Mouse (Mus musculus) CH12.LX (cell line): ENCODE measurements around the gene Cnp. TPM values are rescaled to one million over a fixed set of nuclear protein-coding genes. Genes with fewer than 3 reads are reported as not detected.

Experiments
- DNase-seq: peaks from one replicate; pipeline ENCODE4 v3.0.0-alpha.2; 2013; ENCODE audit errors: extremely low read depth
- H3K27ac ChIP-seq: 2 replicates; pipeline ENCODE4 v1.5.1; 2012; ENCODE audit warnings: low read depth, mild to moderate bottlenecking, control low read depth, moderate library complexity; ENCODE audit not compliant: insufficient read depth
- H3K27me3 ChIP-seq: replicated peaks from 2 replicates; pipeline ENCODE3; 2012; ENCODE audit warnings: inconsistent platforms
- H3K36me3 ChIP-seq, 2 experiments: replicated peaks in 1 of 2; 2 replicates each; pipeline versions ENCODE3 to v1.6.1; 2012; ENCODE audit warnings: inconsistent platforms in 1 of 2, low read length in 1 of 2, mild to moderate bottlenecking in 1 of 2, mixed read lengths in 1 of 2, moderate library complexity in 1 of 2; ENCODE audit not compliant: control insufficient read depth in 1 of 2, insufficient read depth in 1 of 2
- H3K4me1 ChIP-seq, 2 experiments: 2 replicates each; pipeline ENCODE4 v1.6.1; 2012; ENCODE audit warnings: inconsistent platforms in 1 of 2, moderate library complexity in 1 of 2; ENCODE audit not compliant: insufficient read depth in 2 of 2, control insufficient read depth in 1 of 2
- H3K4me2 ChIP-seq: 2 replicates; pipeline ENCODE4 v1.6.1; 2012; ENCODE audit warnings: low read depth, mild to moderate bottlenecking, control low read depth; ENCODE audit not compliant: poor library complexity, insufficient read depth, severe bottlenecking
- H3K4me3 ChIP-seq, 3 experiments: fragments of 150-350 bp in 1 of 3; sonication (generic) in 1 of 3; replicated peaks in 1 of 3; 2 replicates each; pipeline versions ENCODE3 to v1.5.1; 2011 to 2012; ENCODE audit warnings: low read depth in 2 of 3, low read length in 2 of 3, mild to moderate bottlenecking in 2 of 3, moderate library complexity in 2 of 3, control low read depth in 1 of 3, improper control_type of control experiment in 1 of 3, inconsistent platforms in 1 of 3, mixed read lengths in 1 of 3; ENCODE audit not compliant: poor library complexity in 1 of 3
- H3K79me2 ChIP-seq: replicated peaks from 2 replicates; pipeline ENCODE4 v1.6.1; 2012; ENCODE audit warnings: mild to moderate bottlenecking, moderate library complexity; ENCODE audit not compliant: control insufficient read depth, poor library complexity, insufficient read depth, severe bottlenecking; ENCODE audit errors: extremely low read depth
- H3K9ac ChIP-seq: 2 replicates; pipeline ENCODE4 v1.6.1; 2012; ENCODE audit warnings: low read depth, mild to moderate bottlenecking, control low read depth, moderate library complexity; ENCODE audit not compliant: insufficient read depth
- H3K9me3 ChIP-seq: replicated peaks from 2 replicates; pipeline ENCODE3; 2012; ENCODE audit warnings: low read length, inconsistent platforms, mixed read lengths
- CHD1 ChIP-seq: IDR thresholded peaks from 2 replicates; pipeline ENCODE4 v1.6.1; 2012; ENCODE audit warnings: low read depth, low read length, improper control_type of control experiment, inconsistent platforms
- GABPA ChIP-seq: IDR thresholded peaks from 2 replicates; pipeline ENCODE4 v1.6.1; 2012; ENCODE audit warnings: low read depth, low read length, improper control_type of control experiment, inconsistent platforms; ENCODE audit not compliant: insufficient replicate concordance
- HCFC1 ChIP-seq: IDR thresholded peaks from 2 replicates; pipeline ENCODE4 v1.6.1; 2012; ENCODE audit warnings: low read depth, mild to moderate bottlenecking, inconsistent platforms, low read length, improper control_type of control experiment
- IRF4 ChIP-seq: IDR thresholded peaks from 2 replicates; pipeline ENCODE4 v1.6.1; 2014; ENCODE audit warnings: low read depth, mild to moderate bottlenecking, inconsistent platforms, low read length, improper control_type of control experiment
- JUN ChIP-seq: IDR thresholded peaks from 2 replicates; pipeline ENCODE4 v1.6.1; 2011; ENCODE audit warnings: low read depth, mild to moderate bottlenecking, low read length, improper control_type of control experiment, moderate library complexity; ENCODE audit not compliant: insufficient read depth
- KAT2A ChIP-seq: IDR thresholded peaks from 2 replicates; pipeline ENCODE4 v1.6.1; 2012; ENCODE audit warnings: low read length, improper control_type of control experiment, inconsistent platforms; ENCODE audit not compliant: insufficient replicate concordance
- MAFK ChIP-seq: IDR thresholded peaks from 2 replicates; pipeline ENCODE4 v1.6.1; 2011; ENCODE audit warnings: low read length, improper control_type of control experiment; ENCODE audit not compliant: insufficient replicate concordance
- MAX ChIP-seq: IDR thresholded peaks from 2 replicates; pipeline ENCODE4 v1.6.1; 2011; ENCODE audit warnings: low read length, improper control_type of control experiment
- MEF2A ChIP-seq: IDR thresholded peaks from 2 replicates; pipeline ENCODE4 v1.6.1; 2014; ENCODE audit warnings: low read depth, mild to moderate bottlenecking, inconsistent platforms, low read length, improper control_type of control experiment, borderline replicate concordance
- MYC ChIP-seq: IDR thresholded peaks from 2 replicates; pipeline ENCODE4 v1.6.1; 2011; ENCODE audit warnings: low read depth, mild to moderate bottlenecking, improper control_type of control experiment, low read length
- PAX5 ChIP-seq: IDR thresholded peaks from 2 replicates; pipeline ENCODE4 v1.6.1; 2012; ENCODE audit warnings: low read length, inconsistent platforms, mixed read lengths
- POLR2A ChIP-seq: IDR thresholded peaks from 2 replicates; pipeline ENCODE4 v1.6.1; 2011; ENCODE audit warnings: low read depth, mild to moderate bottlenecking, improper control_type of control experiment, low read length
- POLR2AphosphoS2 ChIP-seq: IDR thresholded peaks from 2 replicates; pipeline ENCODE4 v1.6.1; 2011; ENCODE audit warnings: low read depth, low read length, improper control_type of control experiment
- RAD21 ChIP-seq: IDR thresholded peaks from 2 replicates; pipeline ENCODE4 v1.6.1; 2011; ENCODE audit warnings: low read depth, mild to moderate bottlenecking, low read length, improper control_type of control experiment, moderate library complexity
- TBP ChIP-seq: conservative IDR thresholded peaks from 2 replicates; pipeline ENCODE4 v1.6.1; 2011; ENCODE audit warnings: low read depth, low read length, improper control_type of control experiment
- USF1 ChIP-seq: IDR thresholded peaks from 2 replicates; pipeline ENCODE4 v1.6.1; 2014; ENCODE audit warnings: low read depth, mild to moderate bottlenecking, inconsistent platforms, low read length, improper control_type of control experiment
- USF2 ChIP-seq: conservative IDR thresholded peaks from 2 replicates; pipeline ENCODE4 v1.6.1; 2011; ENCODE audit warnings: low read depth, low read length, improper control_type of control experiment
- ZKSCAN1 ChIP-seq: IDR thresholded peaks from 2 replicates; pipeline ENCODE4 v1.6.1; 2012; ENCODE audit warnings: low read depth, inconsistent platforms, low read length, improper control_type of control experiment, borderline replicate concordance
- ZMIZ1 ChIP-seq: IDR thresholded peaks from 2 replicates; pipeline ENCODE4 v1.6.1; 2012; ENCODE audit warnings: low read depth, mild to moderate bottlenecking, inconsistent platforms, low read length, improper control_type of control experiment
- ZNF384 ChIP-seq: IDR thresholded peaks from 2 replicates; pipeline ENCODE4 v1.6.1; 2012; ENCODE audit warnings: low read depth, low read length, improper control_type of control experiment, inconsistent platforms
- dilution Hi-C: fragments of 300-500 bp; cut with MboI; formaldehyde crosslinking; loops from 2 replicates; pipeline ENCODE4 v1.14.3; 2020; ENCODE audit warnings: low sequenced_read_pairs; ENCODE audit not compliant: extremely low pct_unique_long_range_greater_than_20kb, extremely low pct_ligation_motif_present
- in situ Hi-C: fragments of 300-500 bp; cut with MboI; formaldehyde crosslinking; loops from 3 replicates; pipeline ENCODE4 v1.14.3; 2019; ENCODE audit warnings: low sequenced_read_pairs, low pct_ligation_motif_present, low pct_unique_long_range_greater_than_20kb, mixed read lengths
- polyA plus RNA-seq: library from polyadenylated mRNA; unstranded; fragments of >175 nt; gene quantifications from 2 replicates; pipeline ENCODE4 v1.2.1, GENCODE M21; 2012; ENCODE audit warnings: low read depth; ENCODE audit not compliant: insufficient read length
- total RNA-seq, 2 experiments: library from RNA; depleted of rRNA; stranded (reverse); fragments of 300-350 nt in 1 of 2; fragments of >200 nt in 1 of 2; gene quantifications; 2 replicates each; pipeline ENCODE4 v1.2.3; 2012 to 2014

Cnp gene
- total and polyA plus RNA-seq, 3 experiments = 77.7 to 87.8 (median 80.2) TPM

GRCm38 (mm10) chr11:100571202-100571567, 3.5 kb upstream of the Cnp start:
- in situ Hi-C loops = loop anchor here (5.0 kb wide), 2 partner anchors 51 to 126 kb away; partner anchors contain the start of gene Dnajc7
- H3K27me3 ChIP-seq = no peaks in the 10 kb centered on the region
- peaks cover 34 to 69% of the 10 kb centered on the region in 2 experiments for H3K4me1 ChIP-seq
- H3K79me2 ChIP-seq = peaks cover 8% of the 10 kb centered on the region
- dilution Hi-C loops = no loop called here
- H3K9me3 ChIP-seq = no peaks in the 10 kb centered on the region
- TF ChIP-seq MAX = peak; percentile 53; the same call in 1 of the 2 replicates
- no peak for TF ChIP-seq PAX5
- peak; percentile 44 for TF ChIP-seq USF1
- no peak; the same call in 1 of the 2 replicates for TF ChIP-seq USF2
- no peak for TF ChIP-seq ZMIZ1
- no peak for TF ChIP-seq MEF2A
- TF ChIP-seq, all 38 proteins: peak for 2
- no peak for DNase-seq
- Histone ChIP-seq H3K9ac (no peak overlapping the region), H3K4me2 (no peak overlapping the region), H3K27ac (no peak overlapping the region), H3K36me3 (peaks cover 2 to 5% of the 10 kb centered on the region in 2 experiments), H3K4me3 (no peak overlapping the region)

GRCm38 (mm10) chr11:100574188-100574587, 516 bp upstream of the Cnp start:
- Histone ChIP-seq H3K4me2 (0 out of 2 replicates have a peak overlapping the region, but pooled peaks have one; percentile 26), H3K79me2 (peaks cover 28% of the 10 kb centered on the region), H3K36me3 (peaks cover 22 to 35% of the 10 kb centered on the region in 2 experiments), H3K4me1 (peaks cover 40 to 72% of the 10 kb centered on the region in 2 experiments), H3K27me3 (no peaks in the 10 kb centered on the region)
- dilution Hi-C loops = no loop called here
- in situ Hi-C loops = loop anchor here (5.0 kb wide), 2 partner anchors 48 to 123 kb away; partner anchors contain the start of gene Dnajc7
- DNase-seq = no peak
- TF ChIP-seq JUN (no peak), ZNF384 (peak; percentile 5; the same call in 1 of the 2 replicates)
- TF ChIP-seq, all 38 proteins: peak for 1
- peak overlapping the region; percentile 64 to 77 (median 66) for H3K4me3 ChIP-seq
- H3K9me3 ChIP-seq = no peaks in the 10 kb centered on the region
- no peak overlapping the region for H3K9ac ChIP-seq
- peak overlapping the region; percentile 55 for H3K27ac ChIP-seq

GRCm38 (mm10) chr11:100575484-100575855, 766 bp downstream of the Cnp start:
- Histone ChIP-seq H3K27ac (peak overlapping the region; percentile 70), H3K36me3 (peaks cover 32 to 47% of the 10 kb centered on the region in 2 experiments), H3K4me3 (peak overlapping the region; percentile 64 to 77 (median 66)), H3K27me3 (no peaks in the 10 kb centered on the region), H3K9ac (peak overlapping the region; percentile 51), H3K79me2 (peaks cover 34% of the 10 kb centered on the region), H3K9me3 (no peaks in the 10 kb centered on the region), H3K4me1 (peaks cover 47 to 72% of the 10 kb centered on the region in 2 experiments), H3K4me2 (peak overlapping the region; percentile 71)
- in situ Hi-C loops = no loop called here
- dilution Hi-C loops = no loop called here
- DNase-seq = no peak
- no peak for TF ChIP-seq MEF2A
- no peak for TF ChIP-seq POLR2A
- TF ChIP-seq TBP = no peak
- TF ChIP-seq RAD21 = no peak
- TF ChIP-seq GABPA = no peak
- TF ChIP-seq MAFK = no peak
- no peak for TF ChIP-seq MYC
- no peak for TF ChIP-seq ZKSCAN1
- TF ChIP-seq KAT2A = no peak
- TF ChIP-seq IRF4 = no peak
- TF ChIP-seq POLR2AphosphoS2 = no peak
- no peak for TF ChIP-seq HCFC1
- TF ChIP-seq MAX = no peak
- no peak for TF ChIP-seq CHD1
